Comparison of ENCODE assay signal across 9 mouse cellular contexts in genomic region chr1:72963449-72963848, GRCm38 (mm10). TPM values are rescaled to one million over a fixed set of nuclear protein-coding genes. Genes with fewer than 3 reads are reported as not detected.
DNase-seq lines count a peak whose midpoint lies in the region; ATAC-seq lines count a peak whose summit lies in the region.
"Had no signal": no experiment of that assay in that cellular context is flagged by ENCODE, and none has a peak within 500 bp of the region (broad histone marks: within the 10 kb centered on the region; RNA-seq: fewer than 3 reads in every experiment).

No protein-coding gene starts in this region.

- WGBS in kidney, embryonic 16.5 days = 43% methylated on average over 7 of the region's 7 CpGs
- 20% methylated on average over 7 of the region's 7 CpGs for WGBS in forebrain, embryonic 14.5 days
- WGBS in midbrain, embryonic 16.5 days = 27% methylated on average over 7 of the region's 7 CpGs

- H3K27ac ChIP-seq in kidney, embryonic 16.5 days (ENCODE audit: low read length) = no peak overlapping the region
- H3K27ac ChIP-seq in forebrain, embryonic 14.5 days (ENCODE audit: low read depth, low read length) = no peak overlapping the region
- H3K27ac ChIP-seq in midbrain, embryonic 16.5 days (ENCODE audit: low read length) = 0 out of 2 replicates have a peak overlapping the region, but pooled peaks have one; percentile 35

- H3K36me3 ChIP-seq in kidney, embryonic 16.5 days (ENCODE audit: insufficient read depth, low read length) = no peaks in the 10 kb centered on the region
- H3K36me3 ChIP-seq in forebrain, embryonic 14.5 days (ENCODE audit: control insufficient read depth, insufficient read depth, low read length) = no peaks in the 10 kb centered on the region
- no peaks in the 10 kb centered on the region for H3K36me3 ChIP-seq in midbrain, embryonic 16.5 days (ENCODE audit: control insufficient read depth, insufficient read depth, low read length)

- H3K9ac ChIP-seq in kidney, embryonic 16.5 days (replicated peaks; ENCODE audit: low read length) = no peak overlapping the region
- H3K9ac ChIP-seq in forebrain, embryonic 14.5 days (ENCODE audit: low read length) = no peak overlapping the region
- no peak overlapping the region for H3K9ac ChIP-seq in midbrain, embryonic 16.5 days (ENCODE audit: low read depth, low read length)

- H3K4me3 ChIP-seq in kidney, embryonic 16.5 days (ENCODE audit: low read length) = no peak overlapping the region
- no peak overlapping the region for H3K4me3 ChIP-seq in forebrain, embryonic 14.5 days (ENCODE audit: low read depth, low read length)
- no peak overlapping the region for H3K4me3 ChIP-seq in midbrain, embryonic 16.5 days (ENCODE audit: low read depth, low read length)

- no peaks in the 10 kb centered on the region for H3K27me3 ChIP-seq in kidney, embryonic 16.5 days (ENCODE audit: insufficient read depth, low read length)
- no peaks in the 10 kb centered on the region for H3K27me3 ChIP-seq in forebrain, embryonic 14.5 days (replicated peaks; ENCODE audit: control insufficient read depth, insufficient read depth, low read length)
- no peaks in the 10 kb centered on the region for H3K27me3 ChIP-seq in midbrain, embryonic 16.5 days (ENCODE audit: control insufficient read depth, insufficient read depth, low read depth, low read length)
- H3K27me3 ChIP-seq: Patski had no signal

- no peak overlapping the region for H3K4me2 ChIP-seq in kidney, embryonic 16.5 days (replicated peaks; ENCODE audit: low read depth, low read length)
- H3K4me2 ChIP-seq in forebrain, embryonic 14.5 days (ENCODE audit: low read length) = no peak overlapping the region
- H3K4me2 ChIP-seq in midbrain, embryonic 16.5 days (ENCODE audit: low read length) = no peak overlapping the region

- peaks cover 7% of the 10 kb centered on the region; the same call in 1 of the 2 replicates for H3K4me1 ChIP-seq in kidney, embryonic 16.5 days (ENCODE audit: insufficient read depth, low read length)
- H3K4me1 ChIP-seq in forebrain, embryonic 14.5 days (ENCODE audit: control insufficient read depth, insufficient read depth, low read length) = peaks cover 3% of the 10 kb centered on the region; the same call in 1 of the 2 replicates
- no peaks in the 10 kb centered on the region; the same call in 1 of the 2 replicates for H3K4me1 ChIP-seq in midbrain, embryonic 16.5 days (ENCODE audit: control insufficient read depth, insufficient read depth, low read length)

- DNase-seq in kidney, adult 11 months = no peak
- peak; percentile 59 for DNase-seq in forebrain, embryonic 14.5 days (ENCODE audit: low spot score)
- peak; percentile 65 to 66 for DNase-seq in heart, postnatal 10 days
- peak; percentile 12 to 60 for DNase-seq in left cerebral cortex, postnatal 10 days (ENCODE audit: extremely low spot score in 1 of 2, low spot score in 2 of 2)
- no peak for DNase-seq in ovary, postnatal 10 days (ENCODE audit: low spot score)
- no peak for DNase-seq in adrenal gland, postnatal 4 days (ENCODE audit: low spot score in 2 of 2)

- ATAC-seq in kidney, embryonic 16.5 days (ENCODE audit: low FRiP score, low TSS enrichment) = peak; percentile 76
- ATAC-seq in forebrain, embryonic 14.5 days = peak; percentile 67
- peak; percentile 60 for ATAC-seq in midbrain, embryonic 16.5 days
- ATAC-seq: Patski had no signal

- intact Hi-C loops in heart, postnatal 10 days (cut with DNase I) = no loop called here
- intact Hi-C loops in left cerebral cortex, postnatal 10 days (cut with DNase I) = no loop called here

- no peaks in the 10 kb centered on the region for H3K9me3 ChIP-seq in kidney, embryonic 16.5 days (ENCODE audit: low read length)
- H3K9me3 ChIP-seq in forebrain, embryonic 14.5 days (replicated peaks; ENCODE audit: control insufficient read depth, low read length) = no peaks in the 10 kb centered on the region
- no peaks in the 10 kb centered on the region for H3K9me3 ChIP-seq in midbrain, embryonic 16.5 days (replicated peaks; ENCODE audit: control insufficient read depth, low read length, poor library complexity, severe bottlenecking)

RNA-seq across cellular contexts. Expression of gene Tnp1, which starts 52.3 kb away (rescaled TPM):
- polyA plus RNA-seq in kidney, embryonic 16.5 days (2015; fragmentation: Nextera tagmentation; extraction: Ambion mirVana) = not detected in 2 replicates
- polyA plus RNA-seq in forebrain, embryonic 14.5 days (2014; fragmentation: Nextera tagmentation; extraction: Ambion mirVana) = not detected in 2 replicates
- total RNA-seq in heart, postnatal 10 days (2021) = not detected
- total RNA-seq in left cerebral cortex, postnatal 10 days (2021) = not detected
- not detected in 2 replicates for polyA plus RNA-seq in midbrain, embryonic 16.5 days (2015; fragmentation: Nextera tagmentation; extraction: Ambion mirVana)
- not detected for total RNA-seq in adrenal gland, postnatal 4 days (2021)
- polyA plus RNA-seq: Patski had no signal

Comparison
In these comparisons a context has a peak if more than half of its experiments do, and no peak if none do; other contexts are left out.
1. DNase-seq: peak in forebrain, embryonic 14.5 days (single experiment), heart, postnatal 10 days (2 of 2) and left cerebral cortex, postnatal 10 days (2 of 2); none in kidney, adult 11 months (single experiment), ovary, postnatal 10 days (single experiment) and adrenal gland, postnatal 4 days (0 of 2).
2. Peak in every context shown above with its lines, with median percentiles within 50 percentile points of each other: ATAC-seq.